ENCODE assay signal across 8 mouse cellular contexts in genomic region chr5:73359752-73360141, GRCm38 (mm10). TPM values are rescaled to one million over a fixed set of nuclear protein-coding genes. Genes with fewer than 3 reads are reported as not detected.
A peak's percentile ranks its signal among the peaks of the same experiment; 100 is the strongest.
DNase-seq lines count a peak whose midpoint lies in the region; ATAC-seq and TF ChIP-seq lines count a peak whose summit lies in the region.

No protein-coding gene starts in this region.

- TF ChIP-seq CTCF in cortical plate, adult 2 months (IDR thresholded peaks at IDR 0.05; ENCODE audit: extremely low read depth, insufficient read depth, low read length) = no peak
- no peak for TF ChIP-seq CTCF in hindbrain, postnatal 0 days (IDR thresholded peaks at IDR 0.05; ENCODE audit: low read depth)
- no peak for TF ChIP-seq CTCF in midbrain, postnatal 0 days (IDR thresholded peaks at IDR 0.05)

- peak overlapping the region; percentile 37 for H3K4me2 ChIP-seq in kidney, embryonic 15.5 days
- peak overlapping the region; percentile 40 for H3K4me2 ChIP-seq in hindbrain, postnatal 0 days (ENCODE audit: low read depth, low read length)
- H3K4me2 ChIP-seq in midbrain, postnatal 0 days (ENCODE audit: low read depth, low read length, poor library complexity, severe bottlenecking) = peak overlapping the region; percentile 8; the same call in 1 of the 2 replicates

- WGBS in kidney, embryonic 15.5 days = 40% methylated on average over 12 of the region's 12 CpGs
- 30% methylated on average over 12 of the region's 12 CpGs for WGBS in hindbrain, postnatal 0 days
- 44% methylated on average over 12 of the region's 12 CpGs for WGBS in midbrain, postnatal 0 days

- H3K4me3 ChIP-seq in kidney, embryonic 15.5 days (replicated peaks) = no peak overlapping the region
- H3K4me3 ChIP-seq in cortical plate, adult 2 months (ENCODE audit: insufficient read depth, low read length) = no peak overlapping the region
- H3K4me3 ChIP-seq in hindbrain, postnatal 0 days (ENCODE audit: low read length) = 0 out of 2 replicates have a peak overlapping the region, but pooled peaks have one; percentile 18
- no peak overlapping the region for H3K4me3 ChIP-seq in midbrain, postnatal 0 days (ENCODE audit: low read depth, low read length)

- TF ChIP-seq POLR2A in cortical plate, adult 2 months (IDR thresholded peaks at IDR 0.05; ENCODE audit: extremely low read depth, insufficient read depth, low read length) = 0 out of 2 replicates have a peak, but pooled peaks have one; percentile 38

- peaks cover 16% of the 10 kb centered on the region; the same call in 1 of the 2 replicates for H3K4me1 ChIP-seq in kidney, embryonic 15.5 days
- peaks cover 8% of the 10 kb centered on the region for H3K4me1 ChIP-seq in cortical plate, adult 2 months (ENCODE audit: control insufficient read depth, insufficient read depth, low read length)
- no peaks in the 10 kb centered on the region for H3K4me1 ChIP-seq in hindbrain, postnatal 0 days (ENCODE audit: insufficient read depth, low read length)
- H3K4me1 ChIP-seq in midbrain, postnatal 0 days (ENCODE audit: insufficient read depth, low read length) = no peaks in the 10 kb centered on the region

- no peaks in the 10 kb centered on the region for H3K9me3 ChIP-seq in kidney, embryonic 15.5 days (replicated peaks)
- no peaks in the 10 kb centered on the region for H3K9me3 ChIP-seq in hindbrain, postnatal 0 days (ENCODE audit: low read length)
- no peaks in the 10 kb centered on the region for H3K9me3 ChIP-seq in midbrain, postnatal 0 days (ENCODE audit: low read length)

- 0 out of 2 replicates have a peak, but pooled peaks cover 3% of the 10 kb centered on the region for H3K27me3 ChIP-seq in kidney, embryonic 15.5 days
- no peaks in the 10 kb centered on the region for H3K27me3 ChIP-seq in hindbrain, postnatal 0 days (ENCODE audit: insufficient read depth, low read length)
- H3K27me3 ChIP-seq in midbrain, postnatal 0 days (ENCODE audit: insufficient read depth, low read length) = no peaks in the 10 kb centered on the region

- ATAC-seq in kidney, embryonic 15.5 days (replicated peaks; ENCODE audit: low FRiP score) = no peak
- ATAC-seq in hindbrain, postnatal 0 days = no peak
- ATAC-seq in midbrain, postnatal 0 days (ENCODE audit: low FRiP score) = no peak
- no peak for ATAC-seq in monocyte, adult 5-6 weeks (replicated peaks; ENCODE audit: insufficient number of reproducible peaks, low FRiP score, low TSS enrichment, poor library complexity, severe bottlenecking)

- no peak overlapping the region for H3K27ac ChIP-seq in kidney, embryonic 15.5 days
- 0 out of 2 replicates have a peak overlapping the region, but pooled peaks have one; percentile 47 for H3K27ac ChIP-seq in cortical plate, adult 2 months (ENCODE audit: insufficient read depth, low read length)
- H3K27ac ChIP-seq in hindbrain, postnatal 0 days = no peak overlapping the region
- H3K27ac ChIP-seq in midbrain, postnatal 0 days (ENCODE audit: low read depth, low read length) = no peak overlapping the region

- DNase-seq in kidney, adult 11 months = no peak
- no peak for DNase-seq in hindbrain, postnatal 0 days (ENCODE audit: low spot score)
- no peak for DNase-seq in midbrain, postnatal 0 days (ENCODE audit: low spot score)
- DNase-seq in Muller cell, postnatal 12 days (ENCODE audit: inconsistent ontology term) = no peak
- DNase-seq in spleen, postnatal 36 days (ENCODE audit: low spot score in 2 of 2) = no peak

- no peaks in the 10 kb centered on the region for H3K36me3 ChIP-seq in kidney, embryonic 15.5 days
- H3K36me3 ChIP-seq in hindbrain, postnatal 0 days (ENCODE audit: insufficient read depth, low read length) = no peaks in the 10 kb centered on the region
- H3K36me3 ChIP-seq in midbrain, postnatal 0 days (ENCODE audit: insufficient read depth, low read length) = no peaks in the 10 kb centered on the region

- no peak overlapping the region for H3K9ac ChIP-seq in kidney, embryonic 15.5 days
- H3K9ac ChIP-seq in hindbrain, postnatal 0 days (replicated peaks; ENCODE audit: low read length) = no peak overlapping the region
- no peak overlapping the region for H3K9ac ChIP-seq in midbrain, postnatal 0 days (replicated peaks; ENCODE audit: low read length, poor library complexity, severe bottlenecking)

RNA-seq across cellular contexts. Expression of gene Ociad2, which starts 18.9 kb away (rescaled TPM):
- polyA plus RNA-seq in kidney, embryonic 15.5 days (2015; fragmentation: Nextera tagmentation; extraction: Ambion mirVana) = 11.4 and 12.4 TPM in 2 replicates
- polyA plus RNA-seq in cortical plate, adult 2 months (2012; rRNA removed) = 53.7 and 60.5 TPM in 2 replicates
- total RNA-seq in hindbrain, postnatal 0 days (2014; rRNA removed) = 7.2 and 15.7 TPM in 2 replicates
- 28.8 and 31.3 TPM in 2 replicates for polyA plus RNA-seq in hindbrain, postnatal 0 days (2015; fragmentation: Nextera tagmentation; extraction: Ambion mirVana)
- 11.3 and 15.2 TPM in 2 replicates for total RNA-seq in midbrain, postnatal 0 days (2014; rRNA removed)
- polyA plus RNA-seq in midbrain, postnatal 0 days (2015; fragmentation: Nextera tagmentation; extraction: Ambion mirVana) = 27.5 and 30.0 TPM in 2 replicates
- 0.68 TPM in 1 of 3 replicates, not detected in the others for total RNA-seq in monocyte, adult 5-6 weeks (2017)

RNA-seq across cellular contexts. Expression of gene Cwh43, which starts 46.1 kb away (rescaled TPM):
- 0.27 and 0.57 TPM in 2 replicates for polyA plus RNA-seq in kidney, embryonic 15.5 days (2015; fragmentation: Nextera tagmentation; extraction: Ambion mirVana)
- polyA plus RNA-seq in cortical plate, adult 2 months (2012; rRNA removed) = 2.8 and 3.6 TPM in 2 replicates
- 0.29 and 0.68 TPM in 2 replicates for total RNA-seq in hindbrain, postnatal 0 days (2014; rRNA removed)
- 0.61 and 0.96 TPM in 2 replicates for polyA plus RNA-seq in hindbrain, postnatal 0 days (2015; fragmentation: Nextera tagmentation; extraction: Ambion mirVana)
- 0.99 TPM in 1 of 2 replicates, not detected in the other for total RNA-seq in midbrain, postnatal 0 days (2014; rRNA removed)
- polyA plus RNA-seq in midbrain, postnatal 0 days (2015; fragmentation: Nextera tagmentation; extraction: Ambion mirVana) = 0.62 and 0.85 TPM in 2 replicates
- not detected in 3 replicates for total RNA-seq in monocyte, adult 5-6 weeks (2017)
